Mouse (Mus musculus): ENCODE results near the gene Gm10644. TPM values are rescaled to one million over a fixed set of nuclear protein-coding genes. Genes with fewer than 3 reads are reported as not detected.
"Not testable (repeated sequence)": the region's sequence is repeated elsewhere in the genome, so short reads cannot be mapped to it uniquely, and the experiment has no call there.

The Gm10644 gene
- polyA plus RNA-seq, 1 experiment from 2014 or later: 1.1 TPM

GRCm38 (mm10) chr8:83996567-83997505, 41.8 kb upstream of the Gm10644 start:
- Histone ChIP-seq H3K9ac (replicated peaks) (peak overlapping the region; percentile 76), H3K27ac (replicated peaks) (peak overlapping the region; percentile 96), H3K4me1 (peaks cover 26% of the 10 kb centered on the region), H3K4me3 (replicated peaks) (peak overlapping the region; percentile 74), H3K36me3 (peaks cover 25% of the 10 kb centered on the region), H3K4me2 (peak overlapping the region; percentile 91), H3K27me3 (replicated peaks) (peaks cover 16% of the 10 kb centered on the region), H3K9me3 (replicated peaks) (no peaks in the 10 kb centered on the region)
- peak; percentile 78 for ATAC-seq (ENCODE audit: low FRiP score)
- WGBS: 1% methylated on average over 69 of the region's 103 CpGs

- peak; percentile 17; the same call in 1 of the 2 replicates for ATAC-seq (ENCODE audit: low FRiP score)
- H3K27me3 ChIP-seq (replicated peaks): peaks cover 7% of the 10 kb centered on the region
- no peaks in the 10 kb centered on the region for H3K9me3 ChIP-seq (replicated peaks)
- H3K36me3 ChIP-seq: peaks cover 33% of the 10 kb centered on the region
- H3K27ac ChIP-seq (replicated peaks): peak overlapping the region; percentile 96
- H3K4me3 ChIP-seq (replicated peaks): peak overlapping the region; percentile 74
- H3K4me2 ChIP-seq: peak overlapping the region; percentile 91
- peaks cover 26% of the 10 kb centered on the region for H3K4me1 ChIP-seq
- no peak overlapping the region for H3K9ac ChIP-seq (replicated peaks)
- 18% methylated on average over 12 of the region's 12 CpGs for WGBS
Measured at GRCm38 (mm10) chr8:83995973-83996372, 41.0 kb upstream of the Gm10644 start.

- Histone ChIP-seq H3K36me3 (peaks cover 47% of the 10 kb centered on the region), H3K4me2 (no peak overlapping the region), H3K27ac (replicated peaks) (no peak overlapping the region), H3K4me3 (replicated peaks) (no peak overlapping the region), H3K9me3 (replicated peaks) (no peaks in the 10 kb centered on the region), H3K4me1 (peaks cover 15% of the 10 kb centered on the region), H3K27me3 (replicated peaks) (no peaks in the 10 kb centered on the region), H3K9ac (replicated peaks) (no peak overlapping the region)
- no peak for ATAC-seq (ENCODE audit: low FRiP score)
- 85% methylated on average over 3 of the region's 3 CpGs for WGBS
Measured at GRCm38 (mm10) chr8:83994030-83994429, 39.0 kb upstream of the Gm10644 start.

- no peak overlapping the region for H3K4me2 ChIP-seq
- H3K36me3 ChIP-seq: peaks cover 63% of the 10 kb centered on the region
- no peaks in the 10 kb centered on the region for H3K27me3 ChIP-seq (replicated peaks)
- H3K27ac ChIP-seq (replicated peaks): no peak overlapping the region
- H3K9me3 ChIP-seq (replicated peaks): no peaks in the 10 kb centered on the region
- ATAC-seq (ENCODE audit: low FRiP score): no peak
- WGBS: 82% methylated on average over 2 of the region's 2 CpGs
- no peak overlapping the region for H3K4me3 ChIP-seq (replicated peaks)
- peaks cover 8% of the 10 kb centered on the region for H3K4me1 ChIP-seq
- no peak overlapping the region for H3K9ac ChIP-seq (replicated peaks)
Measured at GRCm38 (mm10) chr8:83992488-83992887, 37.5 kb upstream of the Gm10644 start.

- H3K9me3 ChIP-seq (replicated peaks): no peaks in the 10 kb centered on the region
- H3K4me1 ChIP-seq: no peaks in the 10 kb centered on the region
- no peak for ATAC-seq (ENCODE audit: low FRiP score)
- H3K4me2 ChIP-seq: no peak overlapping the region
- WGBS: 96% methylated on average over 14 of the region's 14 CpGs
- no peak overlapping the region for H3K27ac ChIP-seq (replicated peaks)
- no peak overlapping the region for H3K9ac ChIP-seq (replicated peaks)
- peaks cover 82% of the 10 kb centered on the region for H3K36me3 ChIP-seq
- H3K4me3 ChIP-seq (replicated peaks): no peak overlapping the region
- no peaks in the 10 kb centered on the region for H3K27me3 ChIP-seq (replicated peaks)
Measured at GRCm38 (mm10) chr8:83990170-83990569, 35.2 kb upstream of the Gm10644 start.

- no peaks in the 10 kb centered on the region for H3K9me3 ChIP-seq (replicated peaks)
- H3K36me3 ChIP-seq: peaks cover 84% of the 10 kb centered on the region
- H3K27me3 ChIP-seq (replicated peaks): no peaks in the 10 kb centered on the region
- no peak overlapping the region for H3K4me3 ChIP-seq (replicated peaks)
- H3K9ac ChIP-seq (replicated peaks): no peak overlapping the region
- no peak overlapping the region for H3K27ac ChIP-seq (replicated peaks)
- ATAC-seq (ENCODE audit: low FRiP score): no peak
- 92% methylated on average over 7 of the region's 7 CpGs for WGBS
- no peaks in the 10 kb centered on the region for H3K4me1 ChIP-seq
- no peak overlapping the region for H3K4me2 ChIP-seq
Measured at GRCm38 (mm10) chr8:83989243-83989642, 34.2 kb upstream of the Gm10644 start.

GRCm38 (mm10) chr8:83983222-83983621, 28.2 kb upstream of the Gm10644 start:
- not testable (repeated sequence) for H3K27ac ChIP-seq (replicated peaks); H3K4me1 ChIP-seq; H3K4me3 ChIP-seq (replicated peaks); H3K4me2 ChIP-seq; H3K9ac ChIP-seq (replicated peaks); H3K9me3 ChIP-seq (replicated peaks); ATAC-seq (ENCODE audit: low FRiP score); H3K27me3 ChIP-seq (replicated peaks)
- WGBS: 93% methylated on average over 2 of the region's 2 CpGs
- H3K36me3 ChIP-seq: peaks cover 75% of the 10 kb centered on the region

GRCm38 (mm10) chr8:83982449-83982848, 27.4 kb upstream of the Gm10644 start:
- Histone ChIP-seq H3K4me2 (no peak overlapping the region), H3K27ac (replicated peaks) (no peak overlapping the region), H3K4me1 (peaks cover 14% of the 10 kb centered on the region), H3K27me3 (replicated peaks) (no peaks in the 10 kb centered on the region), H3K36me3 (peaks cover 68% of the 10 kb centered on the region), H3K4me3 (replicated peaks) (no peak overlapping the region), H3K9me3 (replicated peaks) (no peaks in the 10 kb centered on the region), H3K9ac (replicated peaks) (no peak overlapping the region)
- 93% methylated on average over 4 of the region's 4 CpGs for WGBS
- no peak for ATAC-seq (ENCODE audit: low FRiP score)

- no peak overlapping the region for H3K4me3 ChIP-seq (replicated peaks)
- no peak overlapping the region for H3K4me2 ChIP-seq
- peaks cover 58% of the 10 kb centered on the region for H3K36me3 ChIP-seq
- peaks cover 23% of the 10 kb centered on the region for H3K4me1 ChIP-seq
- H3K9me3 ChIP-seq (replicated peaks): no peaks in the 10 kb centered on the region
- no peak for ATAC-seq (ENCODE audit: low FRiP score)
- H3K27me3 ChIP-seq (replicated peaks): no peaks in the 10 kb centered on the region
- no peak overlapping the region for H3K27ac ChIP-seq (replicated peaks)
- WGBS: 94% methylated on average over 7 of the region's 7 CpGs
- no peak overlapping the region for H3K9ac ChIP-seq (replicated peaks)
Measured at GRCm38 (mm10) chr8:83981533-83981932, 26.5 kb upstream of the Gm10644 start.

- ATAC-seq (ENCODE audit: low FRiP score): no peak
- Histone ChIP-seq H3K9me3 (replicated peaks) (no peaks in the 10 kb centered on the region), H3K4me2 (no peak overlapping the region), H3K27ac (replicated peaks) (no peak overlapping the region), H3K4me1 (peaks cover 28% of the 10 kb centered on the region), H3K4me3 (replicated peaks) (no peak overlapping the region), H3K36me3 (peaks cover 51% of the 10 kb centered on the region), H3K27me3 (replicated peaks) (no peaks in the 10 kb centered on the region), H3K9ac (replicated peaks) (no peak overlapping the region)
- WGBS: 80% methylated on average over 8 of the region's 8 CpGs
Measured at GRCm38 (mm10) chr8:83980845-83981244, 25.8 kb upstream of the Gm10644 start.

GRCm38 (mm10) chr8:83980250-83980649, 25.2 kb upstream of the Gm10644 start:
- Histone ChIP-seq H3K36me3 (peaks cover 47% of the 10 kb centered on the region), H3K27me3 (replicated peaks) (no peaks in the 10 kb centered on the region), H3K4me3 (replicated peaks) (no peak overlapping the region), H3K9ac (replicated peaks) (no peak overlapping the region), H3K27ac (replicated peaks) (no peak overlapping the region), H3K4me2 (no peak overlapping the region), H3K9me3 (replicated peaks) (no peaks in the 10 kb centered on the region), H3K4me1 (peaks cover 28% of the 10 kb centered on the region)
- WGBS: 63% methylated on average over 1 of the region's 1 CpGs
- no peak for ATAC-seq (ENCODE audit: low FRiP score)

- Histone ChIP-seq H3K27ac (replicated peaks) (no peak overlapping the region), H3K4me1 (peaks cover 42% of the 10 kb centered on the region), H3K4me2 (peak overlapping the region; percentile 2; the same call in 1 of the 2 replicates), H3K27me3 (replicated peaks) (no peaks in the 10 kb centered on the region), H3K9me3 (replicated peaks) (no peaks in the 10 kb centered on the region), H3K36me3 (peaks cover 30% of the 10 kb centered on the region), H3K4me3 (replicated peaks) (no peak overlapping the region), H3K9ac (replicated peaks) (no peak overlapping the region)
- 75% methylated on average over 9 of the region's 9 CpGs for WGBS
- no peak for ATAC-seq (ENCODE audit: low FRiP score)
Measured at GRCm38 (mm10) chr8:83978200-83978599, 23.2 kb upstream of the Gm10644 start.

Data from neural tube, embryonic 15.5 days (tissue).